Mouse (Mus musculus) liver, embryonic 14.5 days (tissue): ENCODE measurements around the gene Ptprs.

Experiments
- CTCF ChIP-seq: IDR thresholded peaks from 2 replicates; pipeline ENCODE4 v1.5.1; 2016; ENCODE audit warnings: antibody characterized with exemption, low read depth, control low read depth
- EP300 ChIP-seq: IDR thresholded peaks from 2 replicates; pipeline ENCODE4 v1.6.1; 2016; ENCODE audit warnings: antibody characterized with exemption, low read depth

- TF ChIP-seq EP300 (no peak), CTCF (no peak)
Measured at GRCm38 (mm10) chr17:56443341-56443795, 32.9 kb downstream of the Ptprs start.
